Mouse (Mus musculus): ENCODE data around the gene Mreg. TPM values are rescaled to one million over a fixed set of nuclear protein-coding genes. Genes with fewer than 3 reads are reported as not detected.
"Not testable (repeated sequence)": the region's sequence is repeated elsewhere in the genome, so short reads cannot be mapped to it uniquely, and the experiment has no call there.

The Mreg gene
- polyA plus RNA-seq, 1 experiment from 2014 or later, result 2.8 TPM

- peak; percentile 84 for ATAC-seq (ENCODE audit: insufficient number of reproducible peaks, insufficient read depth, low FRiP score, low TSS enrichment, low read depth)
- H3K27me3 ChIP-seq, result peaks cover 28% of the 10 kb centered on the region
- H3K4me3 ChIP-seq (replicated peaks), result no peak overlapping the region
- no peaks in the 10 kb centered on the region for H3K9me3 ChIP-seq
- no peak overlapping the region for H3K27ac ChIP-seq
- H3K4me2 ChIP-seq, result peak overlapping the region; percentile 63; the same call in 1 of the 2 replicates
- H3K9ac ChIP-seq (replicated peaks), result no peak overlapping the region
- 0 out of 2 replicates have a peak, but pooled peaks cover 3% of the 10 kb centered on the region for H3K4me1 ChIP-seq (replicated peaks)
- WGBS, result under 1% methylated on average over 10 of the region's 18 CpGs
- H3K36me3 ChIP-seq, result no peaks in the 10 kb centered on the region
Observed at GRCm38 (mm10) chr1:72226172-72226886, 14.2 kb upstream of the Mreg start.

GRCm38 (mm10) chr1:72225720-72226171 is 13.6 kb upstream of the Mreg start:
- peaks cover 28% of the 10 kb centered on the region for H3K27me3 ChIP-seq
- peak overlapping the region; percentile 63 for H3K4me2 ChIP-seq
- not testable (repeated sequence) for H3K9me3 ChIP-seq; H3K4me1 ChIP-seq (replicated peaks); H3K36me3 ChIP-seq
- WGBS, result under 1% methylated on average over 25 of the region's 31 CpGs
- H3K9ac ChIP-seq (replicated peaks), result peak overlapping the region; percentile 40; the same call in 1 of the 2 replicates
- peak overlapping the region; percentile 7; the same call in 1 of the 2 replicates for H3K27ac ChIP-seq
- peak overlapping the region; percentile 40 for H3K4me3 ChIP-seq (replicated peaks)
- peak; percentile 84 for ATAC-seq (ENCODE audit: insufficient number of reproducible peaks, insufficient read depth, low FRiP score, low TSS enrichment, low read depth)

- Histone ChIP-seq H3K4me3 (replicated peaks) (peak overlapping the region; percentile 40), H3K4me2 (peak overlapping the region; percentile 63), H3K27me3 (peaks cover 28% of the 10 kb centered on the region), H3K4me1 (replicated peaks) (0 out of 2 replicates have a peak, but pooled peaks cover 3% of the 10 kb centered on the region), H3K9ac (replicated peaks) (peak overlapping the region; percentile 40; the same call in 1 of the 2 replicates), H3K36me3 (no peaks in the 10 kb centered on the region), H3K27ac (no peak overlapping the region), H3K9me3 (no peaks in the 10 kb centered on the region)
- WGBS, result 8% methylated on average over 13 of the region's 13 CpGs
- ATAC-seq (ENCODE audit: insufficient number of reproducible peaks, insufficient read depth, low FRiP score, low TSS enrichment, low read depth), result no peak
Observed at GRCm38 (mm10) chr1:72225054-72225718, 13.1 kb upstream of the Mreg start.

- Histone ChIP-seq H3K27ac (no peak overlapping the region), H3K9me3 (no peaks in the 10 kb centered on the region), H3K27me3 (peaks cover 20% of the 10 kb centered on the region), H3K4me3 (replicated peaks) (no peak overlapping the region), H3K4me1 (replicated peaks) (no peaks in the 10 kb centered on the region), H3K4me2 (no peak overlapping the region), H3K36me3 (no peaks in the 10 kb centered on the region), H3K9ac (replicated peaks) (no peak overlapping the region)
- WGBS, result 18% methylated on average over 4 of the region's 4 CpGs
- ATAC-seq (ENCODE audit: insufficient number of reproducible peaks, insufficient read depth, low FRiP score, low TSS enrichment, low read depth), result no peak
Observed at GRCm38 (mm10) chr1:72220008-72220407, 7.9 kb upstream of the Mreg start.

GRCm38 (mm10) chr1:72219116-72219515 is 7.0 kb upstream of the Mreg start:
- H3K4me2 ChIP-seq, result no peak overlapping the region
- no peak overlapping the region for H3K9ac ChIP-seq (replicated peaks)
- peaks cover 12% of the 10 kb centered on the region for H3K27me3 ChIP-seq
- H3K27ac ChIP-seq, result no peak overlapping the region
- ATAC-seq (ENCODE audit: insufficient number of reproducible peaks, insufficient read depth, low FRiP score, low TSS enrichment, low read depth), result no peak
- H3K4me3 ChIP-seq (replicated peaks), result no peak overlapping the region
- no peaks in the 10 kb centered on the region for H3K9me3 ChIP-seq
- 26% methylated on average over 2 of the region's 2 CpGs for WGBS
- no peaks in the 10 kb centered on the region for H3K4me1 ChIP-seq (replicated peaks)
- H3K36me3 ChIP-seq, result no peaks in the 10 kb centered on the region

GRCm38 (mm10) chr1:72218626-72219025 is 6.5 kb upstream of the Mreg start:
- Histone ChIP-seq H3K4me3 (replicated peaks) (no peak overlapping the region), H3K27me3 (peaks cover 7% of the 10 kb centered on the region; the same call in 1 of the 2 replicates), H3K36me3 (no peaks in the 10 kb centered on the region), H3K9me3 (no peaks in the 10 kb centered on the region), H3K4me1 (replicated peaks) (no peaks in the 10 kb centered on the region), H3K9ac (replicated peaks) (no peak overlapping the region), H3K4me2 (no peak overlapping the region), H3K27ac (no peak overlapping the region)
- WGBS, result 62% methylated on average over 2 of the region's 2 CpGs
- ATAC-seq (ENCODE audit: insufficient number of reproducible peaks, insufficient read depth, low FRiP score, low TSS enrichment, low read depth), result no peak

GRCm38 (mm10) chr1:72216761-72217160 is 4.7 kb upstream of the Mreg start:
- Histone ChIP-seq H3K36me3 (no peaks in the 10 kb centered on the region), H3K27ac (no peak overlapping the region), H3K4me3 (replicated peaks) (no peak overlapping the region), H3K9ac (replicated peaks) (no peak overlapping the region), H3K4me2 (no peak overlapping the region), H3K9me3 (no peaks in the 10 kb centered on the region), H3K4me1 (replicated peaks) (0 out of 2 replicates have a peak, but pooled peaks cover 4% of the 10 kb centered on the region), H3K27me3 (peaks cover 1% of the 10 kb centered on the region; the same call in 1 of the 2 replicates)
- 81% methylated on average over 7 of the region's 7 CpGs for WGBS
- ATAC-seq (ENCODE audit: insufficient number of reproducible peaks, insufficient read depth, low FRiP score, low TSS enrichment, low read depth), result no peak

- Histone ChIP-seq H3K27ac (no peak overlapping the region; the same call in 1 of the 2 replicates), H3K9ac (replicated peaks) (no peak overlapping the region), H3K4me3 (replicated peaks) (no peak overlapping the region), H3K4me1 (replicated peaks) (peaks cover 4% of the 10 kb centered on the region), H3K9me3 (no peaks in the 10 kb centered on the region), H3K27me3 (peaks cover 14% of the 10 kb centered on the region; the same call in 1 of the 2 replicates), H3K4me2 (no peak overlapping the region), H3K36me3 (no peaks in the 10 kb centered on the region)
- WGBS, result 70% methylated on average over 4 of the region's 4 CpGs
- no peak for ATAC-seq (ENCODE audit: insufficient number of reproducible peaks, insufficient read depth, low FRiP score, low TSS enrichment, low read depth)
Observed at GRCm38 (mm10) chr1:72215174-72215573, 3.1 kb upstream of the Mreg start.

- Histone ChIP-seq H3K4me3 (replicated peaks) (no peak overlapping the region), H3K27ac (no peak overlapping the region; the same call in 1 of the 2 replicates), H3K4me2 (no peak overlapping the region), H3K27me3 (peaks cover 14% of the 10 kb centered on the region; the same call in 1 of the 2 replicates), H3K4me1 (replicated peaks) (peaks cover 4% of the 10 kb centered on the region), H3K36me3 (no peaks in the 10 kb centered on the region), H3K9me3 (no peaks in the 10 kb centered on the region), H3K9ac (replicated peaks) (no peak overlapping the region)
- ATAC-seq (ENCODE audit: insufficient number of reproducible peaks, insufficient read depth, low FRiP score, low TSS enrichment, low read depth), result no peak
- 69% methylated on average over 7 of the region's 7 CpGs for WGBS
Observed at GRCm38 (mm10) chr1:72214470-72214961, 2.4 kb upstream of the Mreg start.

GRCm38 (mm10) chr1:72213954-72214353 is 1.8 kb upstream of the Mreg start:
- Histone ChIP-seq H3K27me3 (peaks cover 14% of the 10 kb centered on the region; the same call in 1 of the 2 replicates), H3K4me2 (no peak overlapping the region), H3K9me3 (no peaks in the 10 kb centered on the region), H3K4me3 (replicated peaks) (no peak overlapping the region), H3K27ac (no peak overlapping the region), H3K9ac (replicated peaks) (no peak overlapping the region), H3K36me3 (no peaks in the 10 kb centered on the region), H3K4me1 (replicated peaks) (peaks cover 4% of the 10 kb centered on the region)
- ATAC-seq (ENCODE audit: insufficient number of reproducible peaks, insufficient read depth, low FRiP score, low TSS enrichment, low read depth), result no peak
- WGBS, result 89% methylated on average over 3 of the region's 3 CpGs

All from limb, embryonic 12.5 days (tissue).